Mouse (Mus musculus) CH12.LX (cell line): Measurements from ENCODE around the gene Fstl4. TPM values are rescaled to one million over a fixed set of nuclear protein-coding genes. Genes with fewer than 3 reads are reported as not detected.

Experiments used
- DNase-seq: peaks from one replicate; pipeline ENCODE4 v3.0.0-alpha.2; 2013; ENCODE audit errors: extremely low read depth
- H3K27ac ChIP-seq: 2 replicates; pipeline ENCODE4 v1.5.1; 2012; ENCODE audit warnings: low read depth, mild to moderate bottlenecking, control low read depth, moderate library complexity; ENCODE audit not compliant: insufficient read depth
- H3K27me3 ChIP-seq: replicated peaks from 2 replicates; pipeline ENCODE3; 2012; ENCODE audit warnings: inconsistent platforms
- H3K36me3 ChIP-seq, 2 experiments: replicated peaks in 1 of 2; 2 replicates each; pipeline versions ENCODE3 to v1.6.1; 2012; ENCODE audit warnings: inconsistent platforms in 1 of 2, low read length in 1 of 2, mild to moderate bottlenecking in 1 of 2, mixed read lengths in 1 of 2, moderate library complexity in 1 of 2; ENCODE audit not compliant: control insufficient read depth in 1 of 2, insufficient read depth in 1 of 2
- H3K4me1 ChIP-seq, 2 experiments: 2 replicates each; pipeline ENCODE4 v1.6.1; 2012; ENCODE audit warnings: inconsistent platforms in 1 of 2, moderate library complexity in 1 of 2; ENCODE audit not compliant: insufficient read depth in 2 of 2, control insufficient read depth in 1 of 2
- H3K4me2 ChIP-seq: 2 replicates; pipeline ENCODE4 v1.6.1; 2012; ENCODE audit warnings: low read depth, mild to moderate bottlenecking, control low read depth; ENCODE audit not compliant: poor library complexity, insufficient read depth, severe bottlenecking
- H3K4me3 ChIP-seq, 3 experiments: fragments of 150-350 bp in 1 of 3; sonication (generic) in 1 of 3; replicated peaks in 1 of 3; 2 replicates each; pipeline versions ENCODE3 to v1.5.1; 2011 to 2012; ENCODE audit warnings: low read depth in 2 of 3, low read length in 2 of 3, mild to moderate bottlenecking in 2 of 3, moderate library complexity in 2 of 3, control low read depth in 1 of 3, improper control_type of control experiment in 1 of 3, inconsistent platforms in 1 of 3, mixed read lengths in 1 of 3; ENCODE audit not compliant: poor library complexity in 1 of 3
- H3K79me2 ChIP-seq: replicated peaks from 2 replicates; pipeline ENCODE4 v1.6.1; 2012; ENCODE audit warnings: mild to moderate bottlenecking, moderate library complexity; ENCODE audit not compliant: control insufficient read depth, poor library complexity, insufficient read depth, severe bottlenecking; ENCODE audit errors: extremely low read depth
- H3K9ac ChIP-seq: 2 replicates; pipeline ENCODE4 v1.6.1; 2012; ENCODE audit warnings: low read depth, mild to moderate bottlenecking, control low read depth, moderate library complexity; ENCODE audit not compliant: insufficient read depth
- H3K9me3 ChIP-seq: replicated peaks from 2 replicates; pipeline ENCODE3; 2012; ENCODE audit warnings: low read length, inconsistent platforms, mixed read lengths
- BHLHE40 ChIP-seq: IDR thresholded peaks from 2 replicates; pipeline ENCODE4 v1.6.1; 2011; ENCODE audit warnings: mild to moderate bottlenecking, low read depth, low read length, improper control_type of control experiment
- CHD1 ChIP-seq: IDR thresholded peaks from 2 replicates; pipeline ENCODE4 v1.6.1; 2012; ENCODE audit warnings: low read depth, low read length, improper control_type of control experiment, inconsistent platforms
- E2F4 ChIP-seq: IDR thresholded peaks from 2 replicates; pipeline ENCODE4 v1.6.1; 2011; ENCODE audit warnings: low read depth, low read length, improper control_type of control experiment; ENCODE audit not compliant: insufficient replicate concordance
- ETS1 ChIP-seq: conservative IDR thresholded peaks from 2 replicates; pipeline ENCODE4 v1.6.1; 2012; ENCODE audit warnings: low read depth, mild to moderate bottlenecking, inconsistent platforms, low read length, improper control_type of control experiment, moderate library complexity
- HCFC1 ChIP-seq: IDR thresholded peaks from 2 replicates; pipeline ENCODE4 v1.6.1; 2012; ENCODE audit warnings: low read depth, mild to moderate bottlenecking, inconsistent platforms, low read length, improper control_type of control experiment
- IRF4 ChIP-seq: IDR thresholded peaks from 2 replicates; pipeline ENCODE4 v1.6.1; 2014; ENCODE audit warnings: low read depth, mild to moderate bottlenecking, inconsistent platforms, low read length, improper control_type of control experiment
- JUND ChIP-seq: conservative IDR thresholded peaks from 2 replicates; pipeline ENCODE4 v1.6.1; 2011; ENCODE audit warnings: low read depth, low read length, improper control_type of control experiment
- KAT2A ChIP-seq: IDR thresholded peaks from 2 replicates; pipeline ENCODE4 v1.6.1; 2012; ENCODE audit warnings: low read length, improper control_type of control experiment, inconsistent platforms; ENCODE audit not compliant: insufficient replicate concordance
- MAZ ChIP-seq: IDR thresholded peaks from 2 replicates; pipeline ENCODE4 v1.6.1; 2012; ENCODE audit warnings: low read depth, mild to moderate bottlenecking, inconsistent platforms, low read length, improper control_type of control experiment, moderate library complexity
- MXI1 ChIP-seq: IDR thresholded peaks from 2 replicates; pipeline ENCODE4 v1.6.1; 2011; ENCODE audit warnings: mild to moderate bottlenecking, low read depth, low read length, improper control_type of control experiment
- MYC ChIP-seq: IDR thresholded peaks from 2 replicates; pipeline ENCODE4 v1.6.1; 2011; ENCODE audit warnings: low read depth, mild to moderate bottlenecking, improper control_type of control experiment, low read length
- NELFE ChIP-seq: IDR thresholded peaks from 2 replicates; pipeline ENCODE4 v1.6.1; 2011; ENCODE audit warnings: low read depth, low read length, improper control_type of control experiment
- RCOR1 ChIP-seq: conservative IDR thresholded peaks from 2 replicates; pipeline ENCODE4 v1.6.1; 2012; ENCODE audit warnings: low read depth, mild to moderate bottlenecking, inconsistent platforms, low read length, improper control_type of control experiment
- SIN3A ChIP-seq: IDR thresholded peaks from 2 replicates; pipeline ENCODE4 v1.6.1; 2012; ENCODE audit warnings: low read length, improper control_type of control experiment, inconsistent platforms
- TBP ChIP-seq: conservative IDR thresholded peaks from 2 replicates; pipeline ENCODE4 v1.6.1; 2011; ENCODE audit warnings: low read depth, low read length, improper control_type of control experiment
- TCF12 ChIP-seq: IDR thresholded peaks from 2 replicates; pipeline ENCODE4 v1.6.1; 2014; ENCODE audit warnings: low read depth, mild to moderate bottlenecking, inconsistent platforms, low read length, improper control_type of control experiment
- USF1 ChIP-seq: IDR thresholded peaks from 2 replicates; pipeline ENCODE4 v1.6.1; 2014; ENCODE audit warnings: low read depth, mild to moderate bottlenecking, inconsistent platforms, low read length, improper control_type of control experiment
- USF2 ChIP-seq: conservative IDR thresholded peaks from 2 replicates; pipeline ENCODE4 v1.6.1; 2011; ENCODE audit warnings: low read depth, low read length, improper control_type of control experiment
- ZMIZ1 ChIP-seq: IDR thresholded peaks from 2 replicates; pipeline ENCODE4 v1.6.1; 2012; ENCODE audit warnings: low read depth, mild to moderate bottlenecking, inconsistent platforms, low read length, improper control_type of control experiment
- ZNF384 ChIP-seq: IDR thresholded peaks from 2 replicates; pipeline ENCODE4 v1.6.1; 2012; ENCODE audit warnings: low read depth, low read length, improper control_type of control experiment, inconsistent platforms
- dilution Hi-C: fragments of 300-500 bp; cut with MboI; formaldehyde crosslinking; loops from 2 replicates; pipeline ENCODE4 v1.14.3; 2020; ENCODE audit warnings: low sequenced_read_pairs; ENCODE audit not compliant: extremely low pct_unique_long_range_greater_than_20kb, extremely low pct_ligation_motif_present
- in situ Hi-C: fragments of 300-500 bp; cut with MboI; formaldehyde crosslinking; loops from 3 replicates; pipeline ENCODE4 v1.14.3; 2019; ENCODE audit warnings: low sequenced_read_pairs, low pct_ligation_motif_present, low pct_unique_long_range_greater_than_20kb, mixed read lengths
- polyA plus RNA-seq: library from polyadenylated mRNA; unstranded; fragments of >175 nt; gene quantifications from 2 replicates; pipeline ENCODE4 v1.2.1, GENCODE M21; 2012; ENCODE audit warnings: low read depth; ENCODE audit not compliant: insufficient read length
- total RNA-seq, 2 experiments: library from RNA; depleted of rRNA; stranded (reverse); fragments of 300-350 nt in 1 of 2; fragments of >200 nt in 1 of 2; gene quantifications; 2 replicates each; pipeline ENCODE4 v1.2.3; 2012 to 2014

Fstl4 gene
- total and polyA plus RNA-seq, 3 experiments: not detected

DNA sequence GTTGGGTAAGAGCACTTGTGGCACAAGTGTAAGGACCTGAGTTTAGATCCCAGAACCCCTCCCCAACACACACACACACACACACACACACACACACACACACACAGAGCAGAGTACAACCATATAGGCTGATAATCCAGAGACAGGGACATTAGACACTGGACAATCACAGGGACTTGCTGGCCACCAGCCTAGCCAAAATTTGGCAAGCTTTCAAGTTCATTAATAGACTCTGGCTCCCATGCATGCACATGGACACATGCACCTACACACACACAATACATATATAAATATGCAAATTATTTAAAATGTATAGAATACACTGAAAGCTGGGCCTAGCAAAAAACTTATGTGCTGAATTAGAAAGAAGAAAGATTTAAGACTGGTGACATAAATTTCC is 24.0 kb upstream of the Fstl4 start:
- Histone ChIP-seq H3K27me3 (peaks cover 24% of the 10 kb centered on the region), H3K4me2 (no peak overlapping the region), H3K4me1 (no peaks in the 10 kb centered on the region), H3K36me3 (no peaks in the 10 kb centered on the region), H3K27ac (no peak overlapping the region), H3K4me3 (no peak overlapping the region), H3K9ac (no peak overlapping the region), H3K79me2 (no peaks in the 10 kb centered on the region), H3K9me3 (no peaks in the 10 kb centered on the region)
- dilution Hi-C loops: no loop called here
- no peak for DNase-seq
- no peak for TF ChIP-seq SIN3A
- TF ChIP-seq ZMIZ1: no peak
- no peak for TF ChIP-seq CHD1
- no peak for TF ChIP-seq RCOR1
- no peak for TF ChIP-seq IRF4
- TF ChIP-seq E2F4: no peak
- no peak for TF ChIP-seq MAZ
- TF ChIP-seq KAT2A: no peak
- TF ChIP-seq NELFE: no peak
- TF ChIP-seq USF1: no peak
- no peak for TF ChIP-seq ZNF384
- TF ChIP-seq TCF12: no peak
- no peak for TF ChIP-seq USF2
- TF ChIP-seq TBP: no peak
- TF ChIP-seq JUND: no peak
- in situ Hi-C loops: no loop called here

GRCm38 (mm10) chr11:52743956-52744355 is 20.5 kb upstream of the Fstl4 start:
- Histone ChIP-seq H3K4me1 (no peaks in the 10 kb centered on the region), H3K9ac (no peak overlapping the region), H3K27me3 (peaks cover 52% of the 10 kb centered on the region), H3K9me3 (no peaks in the 10 kb centered on the region), H3K36me3 (no peaks in the 10 kb centered on the region), H3K4me2 (no peak overlapping the region), H3K4me3 (no peak overlapping the region), H3K79me2 (no peaks in the 10 kb centered on the region), H3K27ac (no peak overlapping the region)
- dilution Hi-C loops: no loop called here
- TF ChIP-seq MXI1: no peak
- no peak for TF ChIP-seq KAT2A
- no peak for TF ChIP-seq ETS1
- TF ChIP-seq IRF4: no peak
- no peak for TF ChIP-seq BHLHE40
- no peak for TF ChIP-seq HCFC1
- no peak for TF ChIP-seq MYC
- TF ChIP-seq SIN3A: no peak
- in situ Hi-C loops: no loop called here
- no peak for DNase-seq
